Mouse (Mus musculus) MEL (cell line): Measurements from ENCODE around the gene Sowaha.
A peak's percentile ranks its signal among the peaks of the same experiment; 100 is the strongest.

Source experiments
- BHLHE40 ChIP-seq: IDR thresholded peaks from 2 replicates; pipeline ENCODE4 v1.6.1; 2012; ENCODE audit warnings: low read depth, mild to moderate bottlenecking, inconsistent platforms, low read length, improper control_type of control experiment, borderline replicate concordance
- CTCF ChIP-seq, 3 experiments: IDR thresholded peaks in 2 of 3; conservative IDR thresholded peaks in 1 of 3; 2 replicates each; pipeline ENCODE4 v1.5.1; 2011 to 2012; ENCODE audit warnings: low read length in 3 of 3, low read depth in 2 of 3, mild to moderate bottlenecking in 2 of 3, improper control_type of control experiment in 1 of 3, inconsistent platforms in 1 of 3, mixed read lengths in 1 of 3, moderate library complexity in 1 of 3; ENCODE audit not compliant: control insufficient read depth in 1 of 3, insufficient read depth in 1 of 3, poor library complexity in 1 of 3, severe bottlenecking in 1 of 3
- EP300 ChIP-seq, 2 experiments: IDR thresholded peaks; 2 replicates each; pipeline ENCODE4 v1.6.1; 2011; ENCODE audit warnings: improper control_type of control experiment in 2 of 2, low read length in 2 of 2, low read depth in 1 of 2, mild to moderate bottlenecking in 1 of 2
- JUND ChIP-seq: IDR thresholded peaks from 2 replicates; pipeline ENCODE4 v1.6.1; 2011; ENCODE audit warnings: low read depth, mild to moderate bottlenecking, improper control_type of control experiment, low read length
- MEF2A ChIP-seq: IDR thresholded peaks from 2 replicates; pipeline ENCODE4 v1.6.1; 2014; ENCODE audit warnings: low read depth, mild to moderate bottlenecking, inconsistent platforms, low read length, improper control_type of control experiment; ENCODE audit not compliant: poor library complexity, insufficient replicate concordance, severe bottlenecking; ENCODE audit errors: extremely low read depth
- POLR2A ChIP-seq, 2 experiments: IDR thresholded peaks; 2 replicates each; pipeline ENCODE4 v1.6.1; 2011 to 2012; ENCODE audit warnings: low read length in 2 of 2, mild to moderate bottlenecking in 2 of 2, control low read depth in 1 of 2, improper control_type of control experiment in 1 of 2, low read depth in 1 of 2, moderate library complexity in 1 of 2; ENCODE audit not compliant: control insufficient read depth in 1 of 2, insufficient read depth in 1 of 2, poor library complexity in 1 of 2
- POLR2AphosphoS2 ChIP-seq: IDR thresholded peaks from 2 replicates; pipeline ENCODE4 v1.6.1; 2011; ENCODE audit warnings: low read length, improper control_type of control experiment
- UBTF ChIP-seq: IDR thresholded peaks from 2 replicates; pipeline ENCODE4 v1.6.1; 2012; ENCODE audit warnings: low read depth, mild to moderate bottlenecking, inconsistent platforms, low read length, improper control_type of control experiment, moderate library complexity, borderline replicate concordance; ENCODE audit not compliant: insufficient read depth
- ZMIZ1 ChIP-seq: IDR thresholded peaks from 2 replicates; pipeline ENCODE4 v1.6.1; 2012; ENCODE audit warnings: low read depth, mild to moderate bottlenecking, inconsistent platforms, low read length, improper control_type of control experiment, moderate library complexity

DNA sequence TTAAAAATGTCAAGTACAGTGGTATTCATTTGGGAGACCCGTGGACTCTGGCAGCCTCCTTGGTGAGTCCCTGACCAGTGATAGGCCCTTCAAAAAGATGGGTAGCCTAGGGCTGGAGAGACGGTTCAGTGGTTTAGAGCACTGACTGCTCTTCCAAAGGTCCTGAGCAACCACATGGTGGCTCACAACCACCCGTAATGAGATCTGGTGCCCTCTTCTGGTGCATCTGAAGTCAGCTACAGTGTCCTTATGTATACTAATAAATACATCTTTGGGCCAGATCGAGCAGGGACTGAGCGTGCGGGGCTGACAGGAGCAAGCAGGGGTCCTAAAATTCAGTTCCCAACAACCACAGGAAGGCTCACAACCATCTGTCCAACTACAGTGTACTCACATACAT is 36.2 kb downstream of the Sowaha start:
- TF ChIP-seq POLR2A (IDR thresholded peaks at IDR 0.05; ENCODE audit: control insufficient read depth in 1 of 2, insufficient read depth in 1 of 2, low read depth in 1 of 2, low read length in 2 of 2, poor library complexity in 1 of 2): 0 out of 4 replicates have a peak, but pooled peaks of 1 of the 2 experiments have one; percentile 23
- no peak for TF ChIP-seq UBTF
- peak; percentile 57 to 88 (median 62) for TF ChIP-seq CTCF (IDR thresholded peaks at IDR 0.05 in 2 of 3, conservative IDR thresholded peaks at IDR 0.05 in 1 of 3; ENCODE audit: control insufficient read depth in 1 of 3, insufficient read depth in 1 of 3, low read depth in 2 of 3, low read length in 3 of 3, poor library complexity in 1 of 3, severe bottlenecking in 1 of 3)
- no peak for TF ChIP-seq JUND
- no peak for TF ChIP-seq POLR2AphosphoS2
- no peak for TF ChIP-seq MEF2A
- TF ChIP-seq ZMIZ1: no peak
- no peak for TF ChIP-seq EP300 (IDR thresholded peaks at IDR 0.05; ENCODE audit: low read depth in 1 of 2, low read length in 2 of 2)
- TF ChIP-seq BHLHE40: no peak
